Mouse (Mus musculus): Measurements from ENCODE around the gene Abcf1. TPM values are rescaled to one million over a fixed set of nuclear protein-coding genes. Genes with fewer than 3 reads are reported as not detected.
"Not testable (repeated sequence)": the region's sequence is repeated elsewhere in the genome, so short reads cannot be mapped to it uniquely, and the experiment has no call there.

Gene Abcf1
- total and polyA plus RNA-seq, 3 experiments: 52.8 to 290 (median 110) TPM

GRCm38 (mm10) chr17:36014977-36015376 lies 45.4 kb upstream of the Abcf1 start:
- DNase-seq (ENCODE audit: extremely low read depth): peak; percentile 85
- Histone ChIP-seq H3K9ac (ENCODE audit: insufficient read depth, low read depth) (no peak overlapping the region), H3K79me2 (replicated peaks; ENCODE audit: control insufficient read depth, extremely low read depth, insufficient read depth, poor library complexity, severe bottlenecking) (peaks cover 32% of the 10 kb centered on the region), H3K9me3 (replicated peaks; ENCODE audit: low read length) (no peaks in the 10 kb centered on the region), H3K4me1 (ENCODE audit: control insufficient read depth in 1 of 2, insufficient read depth in 2 of 2) (peaks cover 20 to 45% of the 10 kb centered on the region in 2 experiments), H3K4me3 (replicated peaks in 1 of 3; ENCODE audit: low read depth in 2 of 3, low read length in 2 of 3, poor library complexity in 1 of 3) (no peak overlapping the region), H3K4me2 (ENCODE audit: insufficient read depth, low read depth, poor library complexity, severe bottlenecking) (peak overlapping the region; percentile 8; the same call in 1 of the 2 replicates), H3K27ac (ENCODE audit: insufficient read depth, low read depth) (peak overlapping the region; percentile 81), H3K27me3 (replicated peaks) (no peaks in the 10 kb centered on the region), H3K36me3 (replicated peaks in 1 of 2; ENCODE audit: control insufficient read depth in 1 of 2, insufficient read depth in 1 of 2, low read length in 1 of 2) (peaks cover 0 to 21% of the 10 kb centered on the region in 2 experiments)
- TF ChIP-seq HCFC1 (IDR thresholded peaks at IDR 0.05; ENCODE audit: low read depth, low read length) (no peak), E2F4 (IDR thresholded peaks at IDR 0.05; ENCODE audit: insufficient replicate concordance, low read depth, low read length) (no peak), SMC3 (IDR thresholded peaks at IDR 0.05; ENCODE audit: low read depth, low read length) (no peak), JUND (conservative IDR thresholded peaks at IDR 0.05; ENCODE audit: low read depth, low read length) (peak; percentile 13; the same call in 1 of the 2 replicates), RAD21 (IDR thresholded peaks at IDR 0.05; ENCODE audit: low read depth, low read length) (no peak), MXI1 (IDR thresholded peaks at IDR 0.05; ENCODE audit: low read depth, low read length) (no peak), ELF1 (IDR thresholded peaks at IDR 0.05; ENCODE audit: low read depth, low read length) (no peak), RCOR1 (conservative IDR thresholded peaks at IDR 0.05; ENCODE audit: low read depth, low read length) (no peak), MEF2A (IDR thresholded peaks at IDR 0.05; ENCODE audit: borderline replicate concordance, low read depth, low read length) (no peak), MAFK (IDR thresholded peaks at IDR 0.05; ENCODE audit: insufficient replicate concordance, low read length) (0 out of 2 replicates have a peak, but pooled peaks have one; percentile 48), TBP (conservative IDR thresholded peaks at IDR 0.05; ENCODE audit: low read depth, low read length) (no peak), UBTF (IDR thresholded peaks at IDR 0.05; ENCODE audit: low read depth, low read length) (no peak), POLR2A (IDR thresholded peaks at IDR 0.05; ENCODE audit: low read depth, low read length) (no peak), ZKSCAN1 (IDR thresholded peaks at IDR 0.05; ENCODE audit: borderline replicate concordance, low read depth, low read length) (no peak), MAX (IDR thresholded peaks at IDR 0.05; ENCODE audit: low read length) (no peak), ETS1 (conservative IDR thresholded peaks at IDR 0.05; ENCODE audit: low read depth, low read length) (peak; percentile 68), IRF4 (IDR thresholded peaks at IDR 0.05; ENCODE audit: low read depth, low read length) (0 out of 2 replicates have a peak, but pooled peaks have one; percentile 18), TCF12 (IDR thresholded peaks at IDR 0.05; ENCODE audit: low read depth, low read length) (peak; percentile 71), MYC (IDR thresholded peaks at IDR 0.05; ENCODE audit: low read depth, low read length) (0 out of 2 replicates have a peak, but pooled peaks have one; percentile 10), SIN3A (IDR thresholded peaks at IDR 0.05; ENCODE audit: low read length) (no peak), ZMIZ1 (IDR thresholded peaks at IDR 0.05; ENCODE audit: low read depth, low read length) (no peak), CTCF (conservative IDR thresholded peaks at IDR 0.05 in 1 of 2, IDR thresholded peaks at IDR 0.05 in 1 of 2; ENCODE audit: low read depth in 2 of 2, low read length in 2 of 2) (no peak), BHLHE40 (IDR thresholded peaks at IDR 0.05; ENCODE audit: low read depth, low read length) (peak; percentile 44; the same call in 1 of the 2 replicates), ZC3H11A (IDR thresholded peaks at IDR 0.05; ENCODE audit: low read depth, low read length) (no peak), EP300 (IDR thresholded peaks at IDR 0.05; ENCODE audit: low read length) (peak; percentile 64), JUN (IDR thresholded peaks at IDR 0.05; ENCODE audit: insufficient read depth, low read depth, low read length) (no peak), POLR2AphosphoS2 (IDR thresholded peaks at IDR 0.05; ENCODE audit: low read depth, low read length) (no peak), USF1 (IDR thresholded peaks at IDR 0.05; ENCODE audit: low read depth, low read length) (no peak)
- in situ Hi-C loops (cut with MboI; ENCODE audit: low pct_ligation_motif_present, low pct_unique_long_range_greater_than_20kb, low sequenced_read_pairs) (no loop called here), dilution Hi-C loops (cut with MboI; ENCODE audit: extremely low pct_ligation_motif_present, extremely low pct_unique_long_range_greater_than_20kb, low sequenced_read_pairs) (no loop called here)

GRCm38 (mm10) chr17:36004409-36004808 lies 34.8 kb upstream of the Abcf1 start:
- H3K4me3 ChIP-seq (replicated peaks in 1 of 3; ENCODE audit: low read depth in 2 of 3, low read length in 2 of 3, poor library complexity in 1 of 3); H3K4me2 ChIP-seq (ENCODE audit: insufficient read depth, low read depth, poor library complexity, severe bottlenecking); H3K9ac ChIP-seq (ENCODE audit: insufficient read depth, low read depth); H3K27ac ChIP-seq (ENCODE audit: insufficient read depth, low read depth); H3K27me3 ChIP-seq (replicated peaks); dilution Hi-C loops (cut with MboI; ENCODE audit: extremely low pct_ligation_motif_present, extremely low pct_unique_long_range_greater_than_20kb, low sequenced_read_pairs); DNase-seq (ENCODE audit: extremely low read depth); in situ Hi-C loops (cut with MboI; ENCODE audit: low pct_ligation_motif_present, low pct_unique_long_range_greater_than_20kb, low sequenced_read_pairs): not testable (repeated sequence)
- Histone ChIP-seq H3K4me1 (ENCODE audit: control insufficient read depth in 1 of 2, insufficient read depth in 2 of 2) (peaks cover 3 to 33% of the 10 kb centered on the region in 2 experiments; a peak in 2 of 4 replicates), H3K79me2 (replicated peaks; ENCODE audit: control insufficient read depth, extremely low read depth, insufficient read depth, poor library complexity, severe bottlenecking) (peaks cover 46% of the 10 kb centered on the region), H3K36me3 (replicated peaks in 1 of 2; ENCODE audit: control insufficient read depth in 1 of 2, insufficient read depth in 1 of 2, low read length in 1 of 2) (peaks cover 18 to 40% of the 10 kb centered on the region in 2 experiments), H3K9me3 (replicated peaks; ENCODE audit: low read length) (peaks cover 31% of the 10 kb centered on the region)
